Mouse (Mus musculus) small intestine, adult 2 months (tissue): ENCODE data around the gene Ttc22.

Source experiments
- CTCF ChIP-seq: fragments of 200-500 bp; IDR thresholded peaks from 2 replicates; pipeline ENCODE4 v1.5.1; 2012; ENCODE audit warnings: low read depth, mild to moderate bottlenecking, control low read depth, inconsistent platforms, low read length, moderate library complexity, mixed read lengths; ENCODE audit not compliant: insufficient replicate concordance, insufficient read length; ENCODE audit errors: extremely low read depth
- POLR2A ChIP-seq: fragments of 200-500 bp; IDR thresholded peaks from 2 replicates; pipeline ENCODE4 v1.6.1; 2012; ENCODE audit warnings: low read depth, mild to moderate bottlenecking, control low read depth, inconsistent platforms, low read length, moderate library complexity

DNA sequence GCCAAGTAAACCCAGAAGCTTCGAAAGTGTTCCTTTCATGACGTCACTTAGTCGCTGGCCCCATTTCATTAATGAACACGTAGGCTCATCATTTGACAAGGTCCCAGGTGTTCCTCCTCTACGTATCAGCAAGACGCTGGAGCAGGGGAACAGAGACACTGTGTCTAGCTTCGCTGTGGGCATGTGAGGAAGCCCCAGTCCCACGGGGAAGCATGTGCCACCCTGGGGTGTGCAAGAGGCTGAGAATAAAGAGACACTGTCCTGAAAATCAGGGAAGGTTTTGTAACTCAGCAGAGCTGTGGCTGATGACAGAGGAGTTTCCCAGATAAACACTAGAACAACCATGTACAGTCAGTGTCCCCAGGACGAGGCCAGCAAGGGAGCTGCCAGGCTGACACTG lies 25.2 kb upstream of the Ttc22 start:
- TF ChIP-seq POLR2A: no peak
- no peak for TF ChIP-seq CTCF
